Mouse (Mus musculus) thymus, adult 2 months (tissue): Measurements from ENCODE around the gene Tomm34. TPM values are rescaled to one million over a fixed set of nuclear protein-coding genes. Genes with fewer than 3 reads are reported as not detected.

ENCODE experiments used
- DNase-seq: peaks from one replicate; pipeline ENCODE4 v3.0.0; 2021
- H3K27ac ChIP-seq: fragments of 200-500 bp; 2 replicates; pipeline ENCODE4 v1.5.1; 2012; ENCODE audit warnings: low read length, control low read depth; ENCODE audit not compliant: control insufficient read depth, insufficient read depth
- H3K27me3 ChIP-seq: fragments of 200-500 bp; 2 replicates; pipeline ENCODE4 v1.6.1; 2012; ENCODE audit warnings: mild to moderate bottlenecking, low read length, moderate library complexity, mixed read lengths; ENCODE audit not compliant: control insufficient read depth, insufficient read depth
- H3K36me3 ChIP-seq: fragments of 200-500 bp; 2 replicates; pipeline ENCODE4 v1.6.1; 2012; ENCODE audit warnings: mild to moderate bottlenecking, low read length, moderate library complexity; ENCODE audit not compliant: control insufficient read depth, insufficient read depth
- H3K4me1 ChIP-seq: fragments of 200-500 bp; replicated peaks from 2 replicates; pipeline ENCODE4 v1.6.1; 2012; ENCODE audit warnings: low read length; ENCODE audit not compliant: control insufficient read depth, insufficient read depth
- H3K4me3 ChIP-seq: fragments of 200-500 bp; 2 replicates; pipeline ENCODE4 v1.5.1; 2012; ENCODE audit warnings: mild to moderate bottlenecking, low read length, control low read depth, moderate library complexity; ENCODE audit not compliant: control insufficient read depth, insufficient read depth
- CTCF ChIP-seq: fragments of 200-500 bp; IDR thresholded peaks from 2 replicates; pipeline ENCODE4 v1.5.1; 2012; ENCODE audit warnings: mild to moderate bottlenecking, control low read depth, low read length, moderate library complexity, borderline replicate concordance; ENCODE audit not compliant: control insufficient read depth, poor library complexity, insufficient read depth; ENCODE audit errors: extremely low read depth
- POLR2A ChIP-seq: fragments of 200-500 bp; IDR thresholded peaks from 2 replicates; pipeline ENCODE4 v1.6.1; 2012; ENCODE audit warnings: mild to moderate bottlenecking, low read length, control low read depth, moderate library complexity; ENCODE audit not compliant: control insufficient read depth, poor library complexity, insufficient read depth; ENCODE audit errors: extremely low read depth
- WGBS: fragments of 180-500 bp; shearing (Covaris S2); methylation state at CpG from one replicate; pipeline ENCODE4 v1.1.7; 2018; 5-methylcytosine and 5-hydroxymethylcytosine counted together
- polyA plus RNA-seq: library from polyadenylated mRNA; depleted of rRNA; stranded (reverse); fragments of >200 nt; gene quantifications from 2 replicates; pipeline ENCODE4 v1.2.3, GENCODE M21; 2012

Tomm34 gene
- polyA plus RNA-seq, 1 experiment, result 83.7 TPM

GRCm38 (mm10) chr2:164032973-164033372 lies 38.0 kb downstream of the Tomm34 start:
- TF ChIP-seq POLR2A (no peak), CTCF (no peak)
- Histone ChIP-seq H3K27me3 (no peaks in the 10 kb centered on the region), H3K4me1 (no peaks in the 10 kb centered on the region), H3K27ac (no peak overlapping the region), H3K36me3 (no peaks in the 10 kb centered on the region), H3K4me3 (no peak overlapping the region)
- no peak for DNase-seq
- WGBS, result 90% methylated on average over 3 of the region's 3 CpGs

- no peak for DNase-seq
- 79% methylated on average over 10 of the region's 10 CpGs for WGBS
- H3K27me3 ChIP-seq, result no peaks in the 10 kb centered on the region
- TF ChIP-seq POLR2A (no peak), CTCF (no peak)
- no peak overlapping the region for H3K27ac ChIP-seq
- H3K4me3 ChIP-seq, result no peak overlapping the region
- no peaks in the 10 kb centered on the region for H3K4me1 ChIP-seq
- H3K36me3 ChIP-seq, result no peaks in the 10 kb centered on the region
Observed at GRCm38 (mm10) chr2:164031147-164031546, 39.8 kb downstream of the Tomm34 start.

- TF ChIP-seq POLR2A, result no peak
- TF ChIP-seq CTCF, result no peak
- DNase-seq, result no peak
- 89% methylated on average over 16 of the region's 16 CpGs for WGBS
- Histone ChIP-seq H3K36me3 (no peaks in the 10 kb centered on the region; the same call in 1 of the 2 replicates), H3K27me3 (no peaks in the 10 kb centered on the region), H3K27ac (no peak within 1 kb of the TSS), H3K4me1 (no peaks in the 10 kb centered on the region), H3K4me3 (no peak within 1 kb of the TSS)
Observed at GRCm38 (mm10) chr2:164025150-164025549, 45.8 kb downstream of the Tomm34 start, which contains the start of gene Pabpc1l. Gene Pabpc1l, plus strand, starts transcription at chr2:164025450.

- WGBS, result 70% methylated on average over 2 of the region's 2 CpGs
Observed at GRCm38 (mm10) chr2:164022104-164022503, 48.9 kb downstream of the Tomm34 start.

GRCm38 (mm10) chr2:164019943-164020342 lies 51.0 kb downstream of the Tomm34 start:
- TF ChIP-seq POLR2A (no peak), CTCF (no peak)
- H3K36me3 ChIP-seq, result peaks cover 43% of the 10 kb centered on the region
- WGBS, result 87% methylated on average over 4 of the region's 4 CpGs

More at GRCm38 (mm10) chr2:164022104-164022503, 48.9 kb downstream of the Tomm34 start:
- no peak for DNase-seq
- Histone ChIP-seq H3K27me3 (no peaks in the 10 kb centered on the region), H3K4me1 (no peaks in the 10 kb centered on the region), H3K27ac (no peak overlapping the region), H3K36me3 (peaks cover 22% of the 10 kb centered on the region), H3K4me3 (no peak overlapping the region)
- TF ChIP-seq CTCF (no peak), POLR2A (no peak)

GRCm38 (mm10) chr2:164018910-164019309 lies 52.1 kb downstream of the Tomm34 start:
- 95% methylated on average over 3 of the region's 3 CpGs for WGBS
- Histone ChIP-seq H3K27me3 (no peaks in the 10 kb centered on the region), H3K36me3 (peaks cover 54% of the 10 kb centered on the region), H3K27ac (no peak overlapping the region), H3K4me1 (no peaks in the 10 kb centered on the region), H3K4me3 (no peak overlapping the region)
- TF ChIP-seq POLR2A, result no peak
- no peak for TF ChIP-seq CTCF
- DNase-seq, result no peak

More at GRCm38 (mm10) chr2:164019943-164020342, 51.0 kb downstream of the Tomm34 start:
- DNase-seq, result no peak
- Histone ChIP-seq H3K4me3 (no peak overlapping the region), H3K4me1 (no peaks in the 10 kb centered on the region), H3K27me3 (no peaks in the 10 kb centered on the region), H3K27ac (no peak overlapping the region)

GRCm38 (mm10) chr2:164015304-164015703 lies 55.7 kb downstream of the Tomm34 start:
- Histone ChIP-seq H3K27me3 (no peaks in the 10 kb centered on the region), H3K36me3 (peaks cover 81% of the 10 kb centered on the region), H3K4me1 (no peaks in the 10 kb centered on the region), H3K4me3 (no peak overlapping the region), H3K27ac (no peak overlapping the region)
- no peak for DNase-seq
- TF ChIP-seq POLR2A (no peak), CTCF (no peak)
- 97% methylated on average over 16 of the region's 16 CpGs for WGBS
